Mouse (Mus musculus): ENCODE results near the gene Rnf24.
"Not testable (repeated sequence)": the region's sequence is repeated elsewhere in the genome, so short reads cannot be mapped to it uniquely, and the experiment has no call there.

Gene Rnf24

GRCm38 (mm10) chr2:131330548-131330947 lies 22.1 kb downstream of the Rnf24 start:
- no peak for DNase-seq

- no peak for DNase-seq
Measured at GRCm38 (mm10) chr2:131328981-131329380, 23.7 kb downstream of the Rnf24 start.

GRCm38 (mm10) chr2:131326044-131326443 lies 26.6 kb downstream of the Rnf24 start:
- DNase-seq = no peak

- no peak for DNase-seq
Measured at GRCm38 (mm10) chr2:131323675-131324074, 29.0 kb downstream of the Rnf24 start.

GRCm38 (mm10) chr2:131321192-131321591 lies 31.5 kb downstream of the Rnf24 start:
- DNase-seq = not testable (repeated sequence)

DNA sequence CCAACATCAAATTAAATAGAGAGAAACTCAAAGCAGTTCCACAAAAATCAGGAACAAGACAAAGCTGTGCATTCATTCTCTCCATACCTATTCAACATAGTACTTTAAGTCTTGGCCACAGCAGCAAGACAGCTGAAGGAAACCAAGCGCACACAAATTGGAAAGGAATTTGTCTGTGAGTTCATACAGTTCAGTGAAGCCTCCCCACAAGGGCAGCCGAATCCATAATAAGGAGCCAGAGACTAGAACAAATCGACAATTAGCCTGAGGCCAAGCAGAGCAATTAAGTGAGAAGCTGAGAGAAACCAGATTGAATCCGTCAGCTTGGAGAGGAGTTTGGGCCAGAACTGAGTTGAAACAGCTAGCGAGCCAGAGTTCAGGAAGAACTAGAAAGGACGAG lies 33.3 kb downstream of the Rnf24 start:
- no peak for DNase-seq

DNA sequence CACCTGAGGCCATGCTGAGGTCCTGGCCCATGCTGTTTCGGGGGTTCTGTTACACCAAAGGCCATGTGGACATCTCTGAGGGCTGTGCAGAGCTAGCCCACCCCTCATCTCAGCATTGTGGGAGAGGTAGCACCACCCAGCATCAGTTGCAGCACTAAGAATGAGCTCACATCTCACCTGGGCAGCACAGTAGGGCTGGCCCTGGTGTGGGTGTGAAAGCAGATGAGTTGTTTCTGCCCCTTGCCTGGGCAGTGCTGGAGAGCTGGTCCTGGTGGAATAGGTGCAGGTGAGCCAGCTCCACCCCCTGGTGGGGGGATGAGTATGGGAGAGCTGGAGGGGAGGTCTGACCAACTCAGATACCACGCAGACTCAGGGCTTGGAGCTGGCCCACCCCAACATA lies 36.5 kb downstream of the Rnf24 start:
- DNase-seq = no peak

- no peak for DNase-seq
Measured at GRCm38 (mm10) chr2:131309296-131309695, 43.4 kb downstream of the Rnf24 start.

DNA sequence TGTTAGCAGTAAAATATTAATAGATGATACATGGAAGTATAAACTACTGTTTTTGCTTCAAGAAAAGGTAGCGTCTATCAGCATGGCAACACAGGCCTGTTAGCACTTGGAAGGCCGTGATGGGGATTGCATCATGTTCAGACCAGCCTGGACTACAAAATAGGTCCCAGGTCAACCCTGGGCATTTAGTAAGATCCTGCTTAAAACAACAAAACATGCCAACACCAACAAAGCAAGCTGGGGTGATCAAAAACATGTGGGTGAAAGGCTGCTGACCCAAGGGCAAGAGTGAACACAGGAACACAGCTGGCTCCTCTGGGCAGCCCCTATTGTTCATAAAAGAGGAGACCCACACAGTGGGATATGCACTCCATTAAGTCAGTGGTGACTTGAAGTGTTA lies 44.9 kb downstream of the Rnf24 start:
- DNase-seq = no peak

DNA sequence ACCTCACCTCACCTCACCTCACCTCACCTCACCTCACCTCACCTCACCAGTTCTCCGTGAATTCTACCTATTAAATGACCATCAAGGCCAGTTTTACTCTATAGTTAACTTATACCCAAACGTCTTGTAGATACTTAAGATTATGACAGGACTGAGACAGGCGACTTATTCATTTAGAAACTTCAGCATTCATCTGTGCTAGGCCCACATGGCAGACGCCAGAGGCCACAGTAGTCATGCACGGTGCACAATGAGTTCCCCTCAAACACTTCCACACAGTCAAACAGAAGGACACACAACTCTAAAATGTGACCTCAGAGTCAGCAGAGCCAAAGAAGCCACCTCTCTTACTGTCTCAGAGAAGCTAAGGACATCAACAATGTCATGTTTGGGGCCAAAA lies 45.3 kb downstream of the Rnf24 start:
- no peak for DNase-seq

- DNase-seq = not testable (repeated sequence)
Measured at GRCm38 (mm10) chr2:131305226-131305625, 47.5 kb downstream of the Rnf24 start.

GRCm38 (mm10) chr2:131304497-131304896 lies 48.2 kb downstream of the Rnf24 start:
- DNase-seq = no peak

- no peak for DNase-seq
Measured at GRCm38 (mm10) chr2:131301635-131302034, 51.1 kb downstream of the Rnf24 start.

DNA sequence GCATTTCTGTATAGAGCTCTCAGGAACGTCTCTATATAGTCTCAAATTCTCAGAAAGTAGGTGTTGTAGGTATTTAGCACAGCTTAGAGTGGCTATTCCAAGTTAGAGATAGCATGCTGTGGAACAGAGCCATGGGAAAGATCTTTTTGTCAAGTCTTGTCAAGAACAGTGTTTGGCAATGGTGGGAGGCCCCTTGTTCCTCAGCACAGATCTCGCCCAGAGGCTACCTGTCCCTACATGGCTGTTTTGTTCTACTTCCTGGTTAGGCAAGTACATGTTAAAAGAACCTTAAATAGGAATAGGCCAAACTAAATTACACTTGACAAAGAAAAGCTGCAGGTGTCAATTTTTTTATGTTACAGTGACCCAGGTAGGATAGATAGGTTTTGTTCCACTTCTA lies 52.2 kb downstream of the Rnf24 start:
- no peak for DNase-seq

DNA sequence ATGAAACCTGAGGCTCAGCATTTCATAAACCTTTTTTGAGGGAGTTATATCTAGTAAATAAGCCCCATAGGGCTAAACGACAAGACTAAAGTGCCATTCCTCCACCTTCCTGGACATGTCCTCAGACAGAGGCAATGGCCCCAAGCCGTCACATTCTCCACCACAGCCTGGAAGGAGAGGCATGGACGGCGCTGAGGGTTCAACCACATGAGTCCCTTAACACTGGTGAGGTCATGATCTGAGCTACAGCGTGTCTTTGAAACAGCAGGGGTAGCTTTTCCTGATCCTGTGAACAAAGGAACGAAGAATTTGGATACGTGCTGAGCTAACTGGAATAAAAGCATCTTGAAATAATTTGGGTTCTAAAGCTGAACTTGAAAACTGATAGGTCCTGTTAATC lies 54.0 kb downstream of the Rnf24 start:
- not testable (repeated sequence) for DNase-seq

- no peak for DNase-seq
Measured at GRCm38 (mm10) chr2:131296746-131297261, 55.9 kb downstream of the Rnf24 start.

GRCm38 (mm10) chr2:131290669-131291068 lies 62.0 kb downstream of the Rnf24 start:
- no peak for DNase-seq

DNA sequence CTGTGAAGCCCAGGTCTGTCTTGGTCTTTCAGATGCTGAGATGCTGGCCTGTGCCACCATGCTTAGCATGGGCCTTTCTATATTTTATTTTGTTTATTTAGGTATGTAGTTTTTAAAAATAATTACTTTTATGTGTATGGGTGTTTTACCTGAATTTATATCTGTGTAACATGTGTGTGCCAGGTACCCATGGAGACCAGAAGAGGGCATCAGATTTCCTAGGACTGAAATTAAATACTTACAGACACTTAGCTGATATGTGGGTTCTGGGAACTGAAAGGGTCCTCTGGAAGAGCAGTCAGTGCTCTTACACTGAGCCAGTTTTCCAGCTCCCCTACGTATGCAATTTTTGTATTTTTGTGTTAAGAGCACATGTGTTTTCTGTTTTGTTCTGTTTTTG lies 66.4 kb downstream of the Rnf24 start:
- DNase-seq = no peak

DNA sequence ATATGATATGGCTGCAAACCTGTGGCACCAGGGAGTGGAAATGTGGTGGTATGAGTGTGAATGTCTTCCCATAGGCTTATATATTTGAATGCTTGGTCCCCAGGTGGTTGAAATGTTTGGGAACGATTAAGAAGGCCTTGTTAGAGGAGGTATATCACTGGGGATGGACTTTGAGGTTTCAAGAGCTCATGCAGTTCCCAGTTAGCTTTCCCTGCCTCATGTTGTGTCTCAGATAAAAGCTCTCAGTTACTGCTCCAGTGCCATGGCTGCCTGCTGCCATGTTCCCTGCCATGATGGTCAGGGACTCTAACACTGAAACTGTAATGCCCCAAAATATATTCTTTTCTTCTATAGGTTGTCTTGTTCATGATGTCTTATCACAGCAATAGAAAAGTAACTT lies 71.1 kb downstream of the Rnf24 start:
- no peak for DNase-seq

DNA sequence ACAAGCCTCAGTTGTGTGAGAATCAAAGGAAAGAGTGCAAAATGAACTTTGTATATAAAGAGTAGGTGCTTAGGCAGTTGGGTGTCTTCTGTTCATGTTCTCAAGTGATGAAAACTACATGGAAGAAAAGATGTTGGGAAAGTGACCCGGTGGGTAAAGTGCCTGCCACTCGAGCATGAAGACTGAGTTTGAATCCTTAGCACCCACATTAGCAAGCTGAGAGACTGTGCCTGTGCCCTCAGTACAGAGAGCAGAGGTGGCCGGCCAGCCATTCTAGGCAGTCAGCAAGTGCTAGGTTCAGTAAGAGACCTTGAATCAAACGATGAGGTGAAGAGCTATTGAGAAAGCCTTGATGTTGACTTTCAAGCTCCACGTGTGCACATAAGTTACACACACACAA lies 76.0 kb downstream of the Rnf24 start:
- DNase-seq = no peak

- DNase-seq = no peak
Measured at GRCm38 (mm10) chr2:131275493-131275892, 77.2 kb downstream of the Rnf24 start.

DNA sequence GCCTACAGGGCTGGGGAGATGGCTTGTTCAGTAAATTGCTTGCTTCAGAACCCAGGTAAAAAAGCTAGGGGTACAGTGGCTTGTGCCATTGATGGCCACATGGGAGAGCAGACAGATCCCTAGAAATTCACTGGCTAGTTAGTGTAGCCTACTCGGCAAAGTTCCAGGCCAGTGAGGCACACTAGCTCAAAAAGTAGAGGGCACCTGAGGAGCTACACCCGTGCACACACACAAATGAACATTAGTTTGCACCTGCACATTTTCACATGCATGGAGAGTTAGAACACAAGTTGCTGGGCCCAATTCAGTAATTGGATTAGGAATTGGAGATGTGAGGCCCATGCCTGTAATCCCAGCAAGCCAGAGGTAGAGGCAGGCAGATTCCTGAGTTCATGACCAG lies 87.6 kb downstream of the Rnf24 start:
- no peak for DNase-seq

- no peak for DNase-seq
Measured at GRCm38 (mm10) chr2:131264027-131264426, 88.7 kb downstream of the Rnf24 start.

GRCm38 (mm10) chr2:131262680-131263670 lies 89.7 kb downstream of the Rnf24 start:
- peak; percentile 66 for DNase-seq

Data from liver (tissue).